Mouse (Mus musculus): ENCODE measurements at regions not wholly inside any gene's neighbourhood (a gene's known extent, or its start where the extent isn't known, plus 50 kb on each side); places are given as distances from the start of the nearest gene placed in this dataset.

DNA sequence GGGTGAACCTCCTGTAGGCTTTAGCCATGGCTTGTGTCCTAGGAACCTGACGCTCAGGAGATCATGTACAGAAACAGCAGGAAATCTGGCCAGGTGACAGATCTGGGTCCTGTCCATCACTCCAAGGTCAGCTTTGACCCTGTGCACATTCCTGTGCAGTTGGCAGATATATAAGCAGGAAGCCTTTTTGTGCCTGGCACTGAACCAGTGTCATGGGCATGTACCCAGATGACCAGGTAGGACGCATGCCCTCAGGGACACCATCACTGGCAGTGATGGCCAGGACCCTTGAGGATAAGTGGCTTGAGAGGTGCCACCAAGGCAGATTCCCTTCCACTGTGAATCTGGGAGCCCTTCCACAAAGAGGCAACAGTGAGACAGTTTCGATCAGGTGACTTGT is 354.1 kb upstream of the 3110018I06Rik start:
- no peak for DNase-seq (ENCODE audit: low spot score)
- H3K36me3 ChIP-seq (ENCODE audit: control insufficient read depth, insufficient read depth, low read length): no peaks in the 10 kb centered on the region
- H3K4me2 ChIP-seq (ENCODE audit: low read depth, severe bottlenecking): no peak overlapping the region

GRCm38 (mm10) chr12:107138677-107139400 is 349.6 kb upstream of the 3110018I06Rik start:
- WGBS: 95% methylated on average over 8 of the region's 8 CpGs
- no peaks in the 10 kb centered on the region for H3K27me3 ChIP-seq (ENCODE audit: control insufficient read depth, insufficient read depth, low read length)
- no peaks in the 10 kb centered on the region for H3K4me1 ChIP-seq (ENCODE audit: control insufficient read depth, insufficient read depth, low read length)
- no peak overlapping the region for H3K27ac ChIP-seq (replicated peaks; ENCODE audit: low read depth, low read length)
- no peak overlapping the region for H3K9ac ChIP-seq (ENCODE audit: low read length)
- ATAC-seq (ENCODE audit: insufficient number of reproducible peaks, low FRiP score, low TSS enrichment, low read depth) (no peak), DNase-seq (ENCODE audit: low spot score) (no peak)
- H3K36me3 ChIP-seq (ENCODE audit: control insufficient read depth, insufficient read depth, low read length): no peaks in the 10 kb centered on the region
- H3K9me3 ChIP-seq (ENCODE audit: control insufficient read depth, low read length): no peaks in the 10 kb centered on the region
- H3K4me2 ChIP-seq (ENCODE audit: low read depth, severe bottlenecking): no peak overlapping the region
- no peak overlapping the region for H3K4me3 ChIP-seq (ENCODE audit: low read depth, low read length)

More for the DNA sequence above, 354.1 kb upstream of the 3110018I06Rik start:
- H3K4me1 ChIP-seq (ENCODE audit: control insufficient read depth, insufficient read depth, low read length): no peaks in the 10 kb centered on the region
- no peak overlapping the region for H3K4me3 ChIP-seq (ENCODE audit: low read depth, low read length)
- 89% methylated on average over 3 of the region's 3 CpGs for WGBS
- no peaks in the 10 kb centered on the region for H3K27me3 ChIP-seq (ENCODE audit: control insufficient read depth, insufficient read depth, low read length)
- H3K9ac ChIP-seq (ENCODE audit: low read length): no peak overlapping the region
- no peaks in the 10 kb centered on the region for H3K9me3 ChIP-seq (ENCODE audit: control insufficient read depth, low read length)
- no peak overlapping the region for H3K27ac ChIP-seq (replicated peaks; ENCODE audit: low read depth, low read length)
- no peak for ATAC-seq (ENCODE audit: insufficient number of reproducible peaks, low FRiP score, low TSS enrichment, low read depth)

DNA sequence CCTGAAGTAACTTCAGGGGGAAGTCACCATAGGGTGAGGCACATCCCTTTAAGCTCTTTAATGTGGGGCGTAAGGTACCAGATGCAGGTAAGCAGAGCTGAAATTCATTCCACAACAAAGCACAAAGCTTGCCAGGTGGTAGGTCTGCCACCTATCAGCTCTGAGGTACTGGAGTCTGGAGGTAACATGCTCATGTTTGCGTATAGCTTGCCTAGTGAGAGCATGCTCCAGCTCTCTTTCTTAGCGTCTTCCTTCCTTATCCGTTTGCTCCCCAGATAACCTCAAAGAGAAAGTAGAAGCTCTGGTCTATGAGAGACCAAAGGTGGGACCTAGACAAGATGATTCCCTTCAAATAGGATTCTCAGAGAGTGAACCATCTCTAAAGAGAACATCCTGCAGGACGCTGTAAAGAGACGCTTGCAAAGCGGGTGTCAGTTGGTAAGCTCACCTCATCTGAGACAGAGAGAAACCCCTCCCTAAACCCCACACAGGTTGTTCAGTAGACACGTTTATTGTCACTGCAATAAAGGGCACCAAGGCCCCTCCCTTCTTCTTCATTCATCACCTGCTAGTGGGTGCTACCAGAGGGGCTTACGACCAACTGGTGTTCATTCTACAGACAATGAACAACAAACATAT is 347.4 kb upstream of the 3110018I06Rik start:
- WGBS: 82% methylated on average over 9 of the region's 9 CpGs
- no peaks in the 10 kb centered on the region for H3K36me3 ChIP-seq (ENCODE audit: control insufficient read depth, insufficient read depth, low read length)
- no peak for ATAC-seq (ENCODE audit: insufficient number of reproducible peaks, low FRiP score, low TSS enrichment, low read depth)
- no peak overlapping the region for H3K4me2 ChIP-seq (ENCODE audit: low read depth, severe bottlenecking)
- no peak for DNase-seq (ENCODE audit: low spot score)
- H3K4me1 ChIP-seq (ENCODE audit: control insufficient read depth, insufficient read depth, low read length): no peaks in the 10 kb centered on the region
- H3K4me3 ChIP-seq (ENCODE audit: low read depth, low read length): no peak overlapping the region
- H3K9ac ChIP-seq (ENCODE audit: low read length): no peak overlapping the region
- no peak overlapping the region for H3K27ac ChIP-seq (replicated peaks; ENCODE audit: low read depth, low read length)
- H3K9me3 ChIP-seq (ENCODE audit: control insufficient read depth, low read length): no peaks in the 10 kb centered on the region
- H3K27me3 ChIP-seq (ENCODE audit: control insufficient read depth, insufficient read depth, low read length): no peaks in the 10 kb centered on the region

- 84% methylated on average over 6 of the region's 6 CpGs for WGBS
- H3K4me3 ChIP-seq (ENCODE audit: low read depth, low read length): no peak overlapping the region
These were observed 346.2 kb upstream of the 3110018I06Rik start for GRCm38 (mm10) chr12:107142226-107142625.

DNA sequence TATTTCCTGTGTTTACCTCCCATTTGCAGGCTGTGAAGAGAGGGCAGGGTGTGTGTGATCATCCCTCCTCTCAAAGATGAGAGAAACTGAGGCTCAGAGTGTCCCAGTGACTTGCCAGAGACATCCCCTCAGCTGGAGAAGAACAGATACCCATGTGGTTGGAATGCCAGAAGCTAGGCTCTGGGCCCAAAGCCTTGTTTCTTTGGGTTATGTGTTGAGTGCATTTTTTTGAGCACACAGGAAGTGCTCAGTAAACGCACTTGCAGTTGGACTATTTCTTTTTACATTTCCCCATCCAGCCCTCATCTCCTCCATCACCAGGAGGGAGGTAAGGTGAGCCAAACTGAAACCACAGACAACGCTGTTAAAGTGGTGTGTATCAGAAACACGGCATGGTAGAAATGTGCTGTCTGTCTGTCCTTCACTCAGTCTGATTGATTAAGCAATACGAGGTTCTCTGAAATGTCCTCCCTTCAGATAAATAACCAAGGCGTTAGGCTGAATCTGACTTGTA is 341.8 kb upstream of the 3110018I06Rik start:
- Histone ChIP-seq H3K27me3 (ENCODE audit: control insufficient read depth, insufficient read depth, low read length) (no peaks in the 10 kb centered on the region), H3K4me3 (ENCODE audit: low read depth, low read length) (no peak overlapping the region), H3K4me1 (ENCODE audit: control insufficient read depth, insufficient read depth, low read length) (0 out of 2 replicates have a peak, but pooled peaks cover 4% of the 10 kb centered on the region), H3K36me3 (ENCODE audit: control insufficient read depth, insufficient read depth, low read length) (no peaks in the 10 kb centered on the region), H3K9me3 (ENCODE audit: control insufficient read depth, low read length) (no peaks in the 10 kb centered on the region), H3K27ac (replicated peaks; ENCODE audit: low read depth, low read length) (no peak overlapping the region), H3K9ac (ENCODE audit: low read length) (no peak overlapping the region), H3K4me2 (ENCODE audit: low read depth, severe bottlenecking) (no peak overlapping the region)
- WGBS: 80% methylated on average over 5 of the region's 5 CpGs
- ATAC-seq (ENCODE audit: insufficient number of reproducible peaks, low FRiP score, low TSS enrichment, low read depth) (no peak), DNase-seq (ENCODE audit: low spot score) (no peak)

More at GRCm38 (mm10) chr12:107142226-107142625, 346.2 kb upstream of the 3110018I06Rik start:
- Histone ChIP-seq H3K27ac (replicated peaks; ENCODE audit: low read depth, low read length) (no peak overlapping the region), H3K9me3 (ENCODE audit: control insufficient read depth, low read length) (no peaks in the 10 kb centered on the region), H3K4me2 (ENCODE audit: low read depth, severe bottlenecking) (no peak overlapping the region), H3K4me1 (ENCODE audit: control insufficient read depth, insufficient read depth, low read length) (no peaks in the 10 kb centered on the region), H3K9ac (ENCODE audit: low read length) (no peak overlapping the region), H3K36me3 (ENCODE audit: control insufficient read depth, insufficient read depth, low read length) (no peaks in the 10 kb centered on the region), H3K27me3 (ENCODE audit: control insufficient read depth, insufficient read depth, low read length) (no peaks in the 10 kb centered on the region)
- ATAC-seq (ENCODE audit: insufficient number of reproducible peaks, low FRiP score, low TSS enrichment, low read depth) (no peak), DNase-seq (ENCODE audit: low spot score) (no peak)

DNA sequence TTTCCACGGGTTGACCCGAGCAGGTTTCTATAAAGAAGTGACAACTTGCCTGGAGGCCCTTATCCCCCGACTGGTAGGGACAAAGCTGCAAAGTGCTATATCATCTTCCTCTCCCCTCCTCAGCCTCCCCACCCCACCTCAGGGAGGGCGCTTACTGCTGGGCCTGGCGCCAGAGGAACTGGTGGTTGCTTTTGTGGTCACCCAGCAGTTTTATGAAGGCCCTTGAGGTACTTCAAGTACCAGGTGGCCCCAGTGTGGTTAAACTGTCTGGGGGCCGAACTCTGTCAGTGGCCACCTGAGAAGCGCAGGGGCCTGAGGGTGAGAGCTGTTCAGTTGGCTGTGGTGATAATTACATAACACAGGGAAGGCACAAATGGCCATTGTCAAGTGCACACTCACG is 340.0 kb upstream of the 3110018I06Rik start:
- Histone ChIP-seq H3K36me3 (ENCODE audit: control insufficient read depth, insufficient read depth, low read length) (no peaks in the 10 kb centered on the region), H3K27me3 (ENCODE audit: control insufficient read depth, insufficient read depth, low read length) (no peaks in the 10 kb centered on the region), H3K4me3 (ENCODE audit: low read depth, low read length) (no peak overlapping the region), H3K9ac (ENCODE audit: low read length) (no peak overlapping the region), H3K9me3 (ENCODE audit: control insufficient read depth, low read length) (no peaks in the 10 kb centered on the region), H3K4me2 (ENCODE audit: low read depth, severe bottlenecking) (no peak overlapping the region), H3K4me1 (ENCODE audit: control insufficient read depth, insufficient read depth, low read length) (0 out of 2 replicates have a peak, but pooled peaks cover 4% of the 10 kb centered on the region), H3K27ac (replicated peaks; ENCODE audit: low read depth, low read length) (no peak overlapping the region)
- 67% methylated on average over 8 of the region's 8 CpGs for WGBS
- no peak for ATAC-seq (ENCODE audit: insufficient number of reproducible peaks, low FRiP score, low TSS enrichment, low read depth)
- DNase-seq (ENCODE audit: low spot score): no peak

DNA sequence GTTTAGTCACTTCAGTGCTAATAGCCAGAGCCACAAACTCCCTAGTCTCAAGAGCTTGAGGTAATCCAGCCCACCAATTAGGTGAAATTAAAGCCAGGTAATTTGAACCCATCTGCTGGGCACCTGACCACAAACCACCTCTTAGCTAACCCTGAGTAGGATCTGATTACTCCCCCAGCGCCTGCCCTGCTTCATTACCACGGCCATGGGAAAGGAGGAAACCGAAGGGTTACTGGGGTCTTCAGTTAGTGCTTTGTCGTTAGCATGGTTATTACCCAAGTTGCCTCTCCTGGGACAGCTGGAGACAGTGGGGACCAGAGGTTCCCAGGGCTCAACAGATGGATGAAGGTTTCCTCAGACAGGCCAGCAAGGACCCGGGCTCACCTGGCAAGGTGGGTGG is 337.3 kb upstream of the 3110018I06Rik start:
- no peaks in the 10 kb centered on the region for H3K9me3 ChIP-seq (ENCODE audit: control insufficient read depth, low read length)
- no peak overlapping the region for H3K4me2 ChIP-seq (ENCODE audit: low read depth, severe bottlenecking)
- H3K4me3 ChIP-seq (ENCODE audit: low read depth, low read length): no peak overlapping the region
- H3K27ac ChIP-seq (replicated peaks; ENCODE audit: low read depth, low read length): no peak overlapping the region
- DNase-seq (ENCODE audit: low spot score) (no peak), ATAC-seq (ENCODE audit: insufficient number of reproducible peaks, low FRiP score, low TSS enrichment, low read depth) (no peak)
- no peak overlapping the region for H3K9ac ChIP-seq (ENCODE audit: low read length)
- 0 out of 2 replicates have a peak, but pooled peaks cover 4% of the 10 kb centered on the region for H3K4me1 ChIP-seq (ENCODE audit: control insufficient read depth, insufficient read depth, low read length)
- H3K27me3 ChIP-seq (ENCODE audit: control insufficient read depth, insufficient read depth, low read length): no peaks in the 10 kb centered on the region
- WGBS: 39% methylated on average over 5 of the region's 5 CpGs
- no peaks in the 10 kb centered on the region for H3K36me3 ChIP-seq (ENCODE audit: control insufficient read depth, insufficient read depth, low read length)

DNA sequence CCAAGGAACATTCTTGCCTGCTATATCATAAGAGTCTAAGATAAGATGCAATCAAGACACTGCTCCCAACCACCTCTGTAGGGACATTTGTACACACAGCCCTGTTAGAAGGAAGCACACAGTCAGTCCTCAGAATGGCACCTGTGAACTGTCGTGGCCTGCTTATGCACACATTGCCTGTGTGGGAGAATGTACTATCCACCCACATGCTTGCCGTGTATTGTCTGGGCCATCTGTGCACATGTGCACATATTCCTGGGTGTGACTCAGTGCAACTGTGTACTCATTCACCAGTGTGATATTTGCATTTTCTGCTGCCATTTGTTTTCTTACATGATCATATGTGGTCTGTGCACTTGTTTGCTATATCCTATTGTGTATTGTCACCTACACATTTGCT is 333.8 kb upstream of the 3110018I06Rik start:
- H3K4me1 ChIP-seq (ENCODE audit: control insufficient read depth, insufficient read depth, low read length): 0 out of 2 replicates have a peak, but pooled peaks cover 4% of the 10 kb centered on the region
- no peaks in the 10 kb centered on the region for H3K27me3 ChIP-seq (ENCODE audit: control insufficient read depth, insufficient read depth, low read length)
- WGBS: 96% methylated on average over 2 of the region's 2 CpGs
- H3K9me3 ChIP-seq (ENCODE audit: control insufficient read depth, low read length): no peaks in the 10 kb centered on the region
- H3K9ac ChIP-seq (ENCODE audit: low read length): no peak overlapping the region
- no peak for ATAC-seq (ENCODE audit: insufficient number of reproducible peaks, low FRiP score, low TSS enrichment, low read depth)
- H3K4me3 ChIP-seq (ENCODE audit: low read depth, low read length): no peak overlapping the region
- DNase-seq (ENCODE audit: low spot score): no peak
- H3K36me3 ChIP-seq (ENCODE audit: control insufficient read depth, insufficient read depth, low read length): no peaks in the 10 kb centered on the region
- H3K4me2 ChIP-seq (ENCODE audit: low read depth, severe bottlenecking): no peak overlapping the region
- no peak overlapping the region for H3K27ac ChIP-seq (replicated peaks; ENCODE audit: low read depth, low read length)

All from limb, embryonic 11.5 days (tissue).